Mouse (Mus musculus): ENCODE measurements around the gene Dmrtb1. TPM values are rescaled to one million over a fixed set of nuclear protein-coding genes. Genes with fewer than 3 reads are reported as not detected.

The Dmrtb1 gene
- polyA plus RNA-seq, 1 experiment from 2014 or later, result 27.5 TPM

- no peak for ATAC-seq (ENCODE audit: low FRiP score)
- H3K27ac ChIP-seq, result no peak overlapping the region
- 76% methylated on average over 6 of the region's 6 CpGs for WGBS
Measured at GRCm38 (mm10) chr4:107636099-107636498, 47.9 kb downstream of the Dmrtb1 start.

DNA sequence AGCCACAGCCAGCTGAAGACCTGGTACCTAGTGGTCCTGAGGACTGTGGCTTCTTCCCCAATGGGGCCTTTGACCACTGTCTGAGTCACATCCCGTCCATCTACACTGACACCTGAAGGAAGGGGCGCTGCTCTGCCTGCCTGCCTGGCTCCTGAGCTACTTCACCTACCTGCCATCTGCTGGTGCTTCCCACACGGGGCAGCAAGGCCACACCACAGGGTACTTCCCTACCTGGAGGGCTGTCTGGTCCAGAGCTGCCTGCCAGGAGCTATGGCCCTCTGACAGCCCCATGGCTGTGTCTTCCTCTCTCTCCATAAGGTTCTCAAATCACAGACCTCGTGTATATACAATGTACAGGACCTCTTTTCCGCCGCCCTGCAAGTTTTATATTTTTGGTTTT lies 49.4 kb downstream of the Dmrtb1 start:
- Histone ChIP-seq H3K9me3 (no peaks in the 10 kb centered on the region), H3K4me3 (replicated peaks) (no peak overlapping the region), H3K27ac (no peak overlapping the region), H3K9ac (no peak overlapping the region), H3K36me3 (replicated peaks) (no peaks in the 10 kb centered on the region), H3K4me1 (0 out of 2 replicates have a peak, but pooled peaks cover 6% of the 10 kb centered on the region), H3K4me2 (no peak overlapping the region), H3K27me3 (0 out of 2 replicates have a peak, but pooled peaks cover 2% of the 10 kb centered on the region)
- ATAC-seq (ENCODE audit: low FRiP score), result no peak
- 79% methylated on average over 6 of the region's 6 CpGs for WGBS

More at GRCm38 (mm10) chr4:107636099-107636498, 47.9 kb downstream of the Dmrtb1 start:
- H3K4me2 ChIP-seq, result no peak overlapping the region
- no peaks in the 10 kb centered on the region for H3K36me3 ChIP-seq (replicated peaks)
- no peak overlapping the region for H3K4me3 ChIP-seq (replicated peaks)
- H3K9ac ChIP-seq, result no peak overlapping the region
- H3K27me3 ChIP-seq, result 0 out of 2 replicates have a peak, but pooled peaks cover 2% of the 10 kb centered on the region
- H3K9me3 ChIP-seq, result no peaks in the 10 kb centered on the region
- 0 out of 2 replicates have a peak, but pooled peaks cover 6% of the 10 kb centered on the region for H3K4me1 ChIP-seq

DNA sequence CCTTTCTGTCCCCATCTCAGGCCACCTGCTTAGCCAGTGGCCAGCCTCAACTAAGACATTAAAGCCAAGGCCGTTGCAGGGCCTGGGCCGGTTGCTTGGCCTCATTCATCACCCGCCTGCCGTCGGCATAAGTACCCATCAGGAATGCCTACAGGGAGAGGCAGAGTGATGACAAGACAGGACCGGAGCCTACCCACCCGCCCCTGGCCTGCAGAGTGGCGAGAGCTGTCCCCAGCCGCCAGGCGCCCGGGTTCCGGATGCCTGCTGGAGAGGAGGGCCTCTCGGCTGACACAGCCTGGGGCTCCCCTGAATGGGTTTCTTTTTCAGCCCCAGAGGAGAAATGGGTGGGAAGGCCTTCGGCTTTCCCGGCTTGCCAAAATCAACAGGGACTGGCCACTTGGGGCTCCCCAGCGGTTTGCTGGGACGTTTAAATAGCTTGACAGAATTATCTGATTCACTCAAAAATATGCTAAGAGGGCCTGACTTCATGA lies 55.1 kb downstream of the Dmrtb1 start:
- H3K9ac ChIP-seq, result no peak overlapping the region
- H3K27ac ChIP-seq, result no peak overlapping the region
- no peak overlapping the region for H3K4me2 ChIP-seq
- 78% methylated on average over 17 of the region's 17 CpGs for WGBS
- H3K4me3 ChIP-seq (replicated peaks), result no peak overlapping the region
- H3K9me3 ChIP-seq, result no peaks in the 10 kb centered on the region
- H3K27me3 ChIP-seq, result no peaks in the 10 kb centered on the region
- no peaks in the 10 kb centered on the region for H3K36me3 ChIP-seq (replicated peaks)
- no peak for ATAC-seq (ENCODE audit: low FRiP score)
- peaks cover 10% of the 10 kb centered on the region; the same call in 1 of the 2 replicates for H3K4me1 ChIP-seq

DNA sequence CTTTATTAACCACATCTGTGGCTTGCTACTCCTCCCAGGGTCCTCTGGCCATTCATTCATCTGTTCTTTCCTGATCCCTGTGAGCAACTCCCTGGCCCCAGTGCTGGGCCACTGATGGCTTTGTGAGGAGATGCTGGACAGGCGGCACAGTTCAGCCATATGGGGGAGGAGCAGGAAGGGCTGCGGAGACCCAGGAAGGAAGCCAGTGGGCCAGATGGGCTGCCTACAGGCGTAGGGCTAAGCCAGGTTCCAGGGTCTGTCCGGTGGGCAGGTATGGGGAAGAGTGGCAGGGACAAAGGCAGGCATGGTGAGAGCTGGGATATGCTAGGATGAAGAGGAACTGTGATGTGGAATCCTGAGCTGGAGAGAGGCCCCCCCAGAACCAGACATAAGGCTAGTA lies 55.8 kb downstream of the Dmrtb1 start:
- no peaks in the 10 kb centered on the region for H3K9me3 ChIP-seq
- no peak overlapping the region for H3K4me3 ChIP-seq (replicated peaks)
- WGBS, result 83% methylated on average over 4 of the region's 4 CpGs
- no peak overlapping the region for H3K9ac ChIP-seq
- H3K36me3 ChIP-seq (replicated peaks), result no peaks in the 10 kb centered on the region
- H3K27ac ChIP-seq, result no peak overlapping the region
- H3K4me2 ChIP-seq, result no peak overlapping the region
- H3K4me1 ChIP-seq, result peaks cover 10% of the 10 kb centered on the region; the same call in 1 of the 2 replicates
- no peak for ATAC-seq (ENCODE audit: low FRiP score)
- H3K27me3 ChIP-seq, result no peaks in the 10 kb centered on the region

Small RNAs within 50 kb of the gene (microRNA-seq; reads per million reads assigned to microRNA genes)
- gene Gm25123, result not detected

Other genes with a start within 250 kb of the Dmrtb1 start
- 3.4 and 3.8 TPM in 2 replicates for gene Glis1, start 249.6 kb downstream of the Dmrtb1 start, polyA plus RNA-seq (2016; fragmentation: Nextera tagmentation; extraction: Ambion mirVana)
- gene Lrp8, start 118.0 kb upstream of the Dmrtb1 start, polyA plus RNA-seq (2016; fragmentation: Nextera tagmentation; extraction: Ambion mirVana), result 43.3 and 48.3 TPM in 2 replicates
- 232 and 233 TPM in 2 replicates for gene Magoh, start 195.5 kb upstream of the Dmrtb1 start, polyA plus RNA-seq (2016; fragmentation: Nextera tagmentation; extraction: Ambion mirVana)
- 110 and 115 TPM in 2 replicates for gene 0610037L13Rik, start 205.6 kb upstream of the Dmrtb1 start, polyA plus RNA-seq (2016; fragmentation: Nextera tagmentation; extraction: Ambion mirVana)
- gene Cpt2, start 239.4 kb upstream of the Dmrtb1 start, polyA plus RNA-seq (2016; fragmentation: Nextera tagmentation; extraction: Ambion mirVana), result 25.1 and 25.4 TPM in 2 replicates